ENCODE assay signal across 8 mouse cellular contexts in the genomic region with DNA sequence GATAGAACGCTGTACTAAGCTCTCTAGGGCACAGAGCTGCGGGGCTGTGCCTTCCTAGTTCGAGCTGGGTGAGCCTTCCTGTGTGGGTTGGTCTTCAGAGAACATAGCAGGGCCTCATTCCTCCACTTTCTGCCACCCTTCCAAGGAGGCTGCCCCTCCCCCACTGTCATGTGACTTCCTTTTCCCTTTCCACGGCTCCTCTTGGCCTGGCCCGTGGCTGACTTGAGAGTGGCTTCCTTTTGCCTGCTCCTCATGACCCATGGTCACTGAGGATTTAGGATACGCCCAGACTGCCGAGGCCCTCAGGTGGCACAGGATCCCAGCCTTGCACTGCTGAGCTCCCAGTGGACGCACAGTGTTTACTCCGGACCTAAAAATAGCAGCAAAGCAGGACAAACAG. TPM values are rescaled to one million over a fixed set of nuclear protein-coding genes. Genes with fewer than 3 reads are reported as not detected.
A peak's percentile ranks its signal among the peaks of the same experiment; 100 is the strongest.
DNase-seq lines count a peak whose midpoint lies in the region; ATAC-seq lines count a peak whose summit lies in the region.

No protein-coding gene starts in this region.

- no peak overlapping the region for H3K4me2 ChIP-seq in midbrain, embryonic 13.5 days (replicated peaks)

- H3K27me3 ChIP-seq in midbrain, embryonic 13.5 days: no peaks in the 10 kb centered on the region

- no peak overlapping the region for H3K9ac ChIP-seq in midbrain, embryonic 13.5 days (replicated peaks)

- H3K4me3 ChIP-seq in midbrain, embryonic 13.5 days (replicated peaks): no peak overlapping the region

- no peak overlapping the region for H3K27ac ChIP-seq in midbrain, embryonic 13.5 days

- WGBS in midbrain, embryonic 13.5 days: 78% methylated on average over 9 of the region's 9 CpGs

- H3K4me1 ChIP-seq in midbrain, embryonic 13.5 days (replicated peaks): peaks cover 9% of the 10 kb centered on the region

- no peak for ATAC-seq in inflammation-experienced regulatory T-cells, adult 6 months
- no peak for ATAC-seq in midbrain, embryonic 13.5 days

- H3K36me3 ChIP-seq in midbrain, embryonic 13.5 days: peaks cover 11% of the 10 kb centered on the region

- no peaks in the 10 kb centered on the region for H3K9me3 ChIP-seq in midbrain, embryonic 13.5 days

- peak; percentile 65 for DNase-seq in testis, postnatal 10 days (ENCODE audit: low spot score)
- DNase-seq in testis, postnatal 14 days (ENCODE audit: low spot score): no peak
- peak; percentile 57 for DNase-seq in gastrocnemius, postnatal 10 days
- DNase-seq in kidney, adult 8-10 months: peak; percentile 54 to 62
- DNase-seq in lung, postnatal 25 days (ENCODE audit: low spot score): peak; percentile 74
- DNase-seq in cerebellum, adult 18-20 months: no peak

RNA-seq across cellular contexts. Expression of gene Nat9, which starts 4.5 kb away (rescaled TPM):
- 10 to 100 TPM; 13.7 to 14.8 TPM for total RNA-seq in gastrocnemius, postnatal 10 days (2021)
- polyA plus RNA-seq in inflammation-experienced regulatory T-cells, adult 6 months (2017; shearing (Covaris generic)): 10 to 100 TPM; 14.2 to 21.0 (median 15.1) TPM
- 20.9 and 23.7 TPM in 2 replicates for polyA plus RNA-seq in midbrain, embryonic 13.5 days (2015; fragmentation: Nextera tagmentation; extraction: Ambion mirVana)

RNA-seq across cellular contexts. Expression of gene Tmem104, which starts 4.9 kb away (rescaled TPM):
- total RNA-seq in gastrocnemius, postnatal 10 days (2021): 1 to 10 TPM; 3.9 to 6.4 TPM
- polyA plus RNA-seq in inflammation-experienced regulatory T-cells, adult 6 months (2017; shearing (Covaris generic)): 10 to 100 TPM in 1 of 3 experiments, 1 to 10 TPM in 2; 9.2 to 10.6 (median 9.8) TPM
- polyA plus RNA-seq in midbrain, embryonic 13.5 days (2015; fragmentation: Nextera tagmentation; extraction: Ambion mirVana): 10.3 and 10.7 TPM in 2 replicates

RNA-seq across cellular contexts. Expression of gene Slc9a3r1, which starts 29.0 kb away (rescaled TPM):
- total RNA-seq in gastrocnemius, postnatal 10 days (2021): 1 to 10 TPM; 6.5 to 8.3 TPM
- polyA plus RNA-seq in inflammation-experienced regulatory T-cells, adult 6 months (2017; shearing (Covaris generic)): 100 to 1,000 TPM; 137 to 172 (median 165) TPM
- polyA plus RNA-seq in midbrain, embryonic 13.5 days (2015; fragmentation: Nextera tagmentation; extraction: Ambion mirVana): 30.4 and 34.3 TPM in 2 replicates

RNA-seq across cellular contexts. Expression of gene Cd300lf, which starts 58.4 kb away (rescaled TPM):
- total RNA-seq in gastrocnemius, postnatal 10 days (2021): under 1 TPM in 1 of 2 experiments, not detected in 1; 0.34 TPM
- 1 to 10 TPM; 1.4 to 1.6 (median 1.5) TPM for polyA plus RNA-seq in inflammation-experienced regulatory T-cells, adult 6 months (2017; shearing (Covaris generic))
- 0.28 TPM in 1 of 2 replicates, not detected in the other for polyA plus RNA-seq in midbrain, embryonic 13.5 days (2015; fragmentation: Nextera tagmentation; extraction: Ambion mirVana)

Comparison
In these comparisons a context has a peak if more than half of its experiments do, and no peak if none do; other contexts are left out.
1. DNase-seq: peak in testis, postnatal 10 days (single experiment), gastrocnemius, postnatal 10 days (single experiment), kidney, adult 8-10 months (2 of 2) and lung, postnatal 25 days (single experiment); none in testis, postnatal 14 days (single experiment) and cerebellum, adult 18-20 months (0 of 2).